Mouse (Mus musculus) lung, postnatal 25 days (tissue): ENCODE results near the gene Sncb.
"Not testable (repeated sequence)": the region's sequence is repeated elsewhere in the genome, so short reads cannot be mapped to it uniquely, and the experiment has no call there.

ENCODE experiments used
- DNase-seq: peaks from one replicate; pipeline ENCODE4 v3.0.0; 2022; ENCODE audit warnings: low spot score

Sncb gene

DNA sequence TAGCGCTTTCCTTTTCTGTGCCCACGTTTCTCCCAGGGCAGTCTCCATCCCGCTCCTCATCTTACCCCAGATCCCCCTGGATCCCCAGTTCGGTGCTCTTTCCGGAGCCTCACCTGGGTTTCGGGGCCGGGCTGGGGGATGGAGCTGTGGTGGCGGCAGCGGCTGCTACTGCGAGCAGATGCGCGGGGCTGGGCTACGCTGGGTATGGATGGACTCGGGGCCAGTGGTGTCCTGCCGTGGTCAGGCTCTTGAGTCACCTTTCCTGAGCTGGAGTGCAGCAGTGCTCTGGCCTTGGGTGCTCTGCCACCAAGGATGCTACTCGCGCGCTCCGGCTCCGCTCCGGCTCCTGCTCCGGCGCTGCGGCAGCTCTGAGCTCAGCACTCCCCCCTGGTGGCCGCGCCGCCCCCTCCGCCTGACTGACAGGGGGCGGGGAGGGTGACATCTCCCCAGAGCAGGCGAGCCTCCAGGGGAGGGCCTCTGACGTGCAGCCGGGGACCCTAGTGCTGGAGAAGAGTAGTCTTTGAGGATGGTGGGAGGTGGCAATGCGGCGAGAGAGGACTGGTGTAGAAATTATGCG lies at the start of gene Sncb:
Sncb (minus strand) TSS at position 404 of the 577 bp plus-strand sequence.
- no peak for DNase-seq

DNA sequence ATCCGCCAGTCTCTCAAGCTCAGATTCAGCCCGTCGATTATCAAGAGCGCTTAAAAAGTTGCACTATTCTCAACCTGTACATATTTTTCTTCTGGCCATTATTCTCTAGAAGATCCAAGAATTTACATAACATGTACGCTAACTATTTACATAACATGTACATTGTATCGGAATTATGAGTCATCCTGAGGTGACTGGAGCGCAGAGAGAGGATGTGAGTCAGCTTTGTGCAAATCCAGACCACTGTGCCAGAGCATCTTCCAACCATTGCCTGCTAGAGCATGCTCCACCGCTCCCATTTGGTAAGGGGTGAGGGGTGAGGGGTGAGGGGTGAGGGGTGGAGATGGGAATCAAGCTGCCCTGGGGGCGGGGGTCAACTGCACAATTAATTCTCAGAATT lies 47.0 kb upstream of the Sncb start:
- DNase-seq: no peak

DNA sequence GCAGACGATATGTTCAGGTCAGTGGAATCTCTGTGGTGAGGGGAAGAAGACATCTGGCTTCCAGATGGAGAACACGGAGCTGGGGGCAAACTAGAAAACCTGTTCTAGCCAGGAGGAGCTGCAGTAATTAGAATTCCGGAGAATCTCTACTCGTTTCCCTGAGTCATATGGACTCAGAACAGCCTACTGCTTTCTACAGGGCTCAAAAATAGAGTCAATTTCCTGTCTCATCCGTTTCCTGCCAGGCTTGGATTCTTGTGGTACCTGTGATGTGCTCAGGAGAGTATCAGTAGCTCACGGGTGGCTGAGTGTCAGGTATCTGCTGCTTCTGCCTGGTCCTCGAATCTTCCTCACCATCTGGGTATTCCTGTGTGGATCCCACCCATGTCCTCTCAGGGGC lies 45.1 kb upstream of the Sncb start:
- no peak for DNase-seq

DNA sequence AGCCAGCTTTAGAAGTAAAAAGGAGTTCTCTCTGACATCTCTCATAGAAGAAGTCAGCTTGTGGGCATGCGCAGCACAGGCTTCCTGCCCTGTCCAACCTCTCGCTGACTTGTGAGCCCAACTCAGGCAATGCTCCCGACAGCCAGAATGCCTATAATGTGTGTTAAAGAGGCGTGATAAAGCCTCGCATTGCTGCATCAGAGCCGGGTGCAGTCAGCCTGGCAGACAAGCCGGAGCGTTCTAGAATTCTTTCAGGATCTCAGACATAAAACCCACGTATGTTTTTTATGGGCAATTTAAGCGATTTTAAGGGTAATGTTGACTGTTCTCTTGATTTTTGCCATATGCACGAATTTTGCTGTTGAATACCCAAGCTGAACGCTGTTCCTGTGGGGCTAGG lies 41.7 kb upstream of the Sncb start:
- no peak for DNase-seq

DNA sequence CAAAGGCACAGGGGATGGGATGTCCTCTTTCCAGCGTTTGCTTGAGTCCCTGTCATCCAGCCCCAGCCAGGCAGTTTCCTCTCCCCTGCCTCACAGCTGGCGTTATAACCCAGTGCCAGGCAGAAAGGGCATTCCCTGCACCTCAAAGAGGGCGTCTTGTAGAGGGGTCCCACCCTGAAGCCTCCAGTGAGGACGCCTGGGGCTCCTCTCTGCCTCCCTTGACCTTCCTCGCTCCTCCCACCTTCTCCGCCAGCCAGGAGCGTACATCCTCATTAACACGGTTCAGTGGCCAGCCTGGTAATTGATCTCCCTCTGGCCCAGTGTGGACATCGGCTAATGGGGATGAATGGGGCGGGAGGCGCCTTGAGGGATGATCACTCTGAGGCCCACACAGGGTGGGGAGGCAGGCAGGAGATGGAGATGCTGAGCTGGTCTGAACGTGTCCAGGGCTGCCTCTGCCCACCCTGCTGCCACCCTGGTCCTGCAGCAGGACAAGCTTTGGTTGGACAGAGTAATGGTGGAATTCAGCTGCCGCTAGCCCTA lies 40.1 kb upstream of the Sncb start:
- DNase-seq: no peak

DNA sequence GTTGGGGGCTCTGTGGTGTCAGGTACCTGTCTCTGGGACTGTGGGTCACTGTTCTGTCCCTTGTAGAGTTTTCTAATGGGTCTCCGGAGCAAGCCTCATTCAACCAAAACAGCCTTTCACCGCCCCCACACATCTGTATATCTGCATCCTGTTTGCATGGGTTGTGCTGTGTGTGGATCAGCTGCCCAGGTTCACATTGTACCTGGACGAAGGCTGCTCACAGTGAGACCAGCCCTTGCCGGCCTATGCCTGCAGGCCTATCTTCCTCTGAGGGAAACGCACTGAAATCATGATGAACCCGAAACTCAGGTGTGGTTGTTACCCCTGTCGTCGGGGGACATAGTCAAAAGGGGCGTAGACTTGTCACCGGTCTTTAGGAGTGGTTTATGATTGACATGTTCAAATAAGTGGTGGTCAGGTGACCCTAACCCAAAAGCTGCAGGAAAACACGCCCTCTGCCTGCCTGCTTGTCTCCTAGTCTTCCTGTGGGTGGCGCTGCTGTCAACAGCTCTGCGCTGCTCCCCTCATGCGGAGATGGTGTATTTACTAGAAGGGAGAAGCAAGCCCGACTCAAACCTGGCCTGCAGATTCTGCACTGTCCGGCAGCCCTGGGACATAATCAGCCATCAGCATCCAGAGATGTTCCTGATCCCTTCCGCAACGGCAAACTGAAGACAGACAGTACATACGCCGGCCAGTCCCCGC lies 38.9 kb upstream of the Sncb start:
- no peak for DNase-seq

DNA sequence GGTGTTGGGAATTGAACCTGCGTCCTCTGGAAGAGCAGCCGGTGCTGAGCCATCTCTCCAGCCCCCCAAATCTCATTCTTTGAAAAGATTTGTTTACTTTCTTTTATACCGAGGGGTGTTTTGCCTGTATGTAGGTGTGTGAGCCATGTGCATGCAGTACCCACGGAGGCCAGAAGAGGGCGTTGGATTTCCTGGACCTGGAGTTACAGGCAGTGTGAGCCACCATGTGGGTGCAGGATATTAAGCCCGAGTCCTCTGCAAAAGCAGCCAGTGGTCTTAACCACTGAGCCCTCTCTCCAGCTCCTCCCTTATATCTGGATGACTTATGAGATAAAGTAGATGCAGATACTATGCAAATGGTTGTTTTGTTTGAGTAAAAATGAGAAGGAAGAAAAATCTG lies 36.6 kb upstream of the Sncb start:
- no peak for DNase-seq

DNA sequence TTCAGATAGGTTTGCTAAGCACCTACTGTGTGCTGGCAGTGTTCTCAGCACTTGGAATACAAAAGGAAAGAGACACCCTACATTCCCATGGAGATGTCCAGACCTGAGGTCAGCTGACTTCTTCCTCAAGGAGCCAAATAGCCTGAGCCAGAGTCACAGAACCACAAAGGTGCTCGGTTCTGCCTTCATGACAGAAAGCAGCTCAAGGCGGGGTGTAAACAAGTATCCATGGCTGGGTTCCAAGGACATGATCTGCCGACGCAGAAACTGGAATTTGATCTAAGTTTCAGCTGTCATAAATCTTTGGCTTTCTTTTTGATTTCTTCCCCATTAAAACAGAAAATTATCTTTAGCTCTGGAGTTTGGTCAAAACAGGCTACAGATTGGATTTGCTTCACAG lies 33.8 kb upstream of the Sncb start:
- no peak for DNase-seq

DNA sequence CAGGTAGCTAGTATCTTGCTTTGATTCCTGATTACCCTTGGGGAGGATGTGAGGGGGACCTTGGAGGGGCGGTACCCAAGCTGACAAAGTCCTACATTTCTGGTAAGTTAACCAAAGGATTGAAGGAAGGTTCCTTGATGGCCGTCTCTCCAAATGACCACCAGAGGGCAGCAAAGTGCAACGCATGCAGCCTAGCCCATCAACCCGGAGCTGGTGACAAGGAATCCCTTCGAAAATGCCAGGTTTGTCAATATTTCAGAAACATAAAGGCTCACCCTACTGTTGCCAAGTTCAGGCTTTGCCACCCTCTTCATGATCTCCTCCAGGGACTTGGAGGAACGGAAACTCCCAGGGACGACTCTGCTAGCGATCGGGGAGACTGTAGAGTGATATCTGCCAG lies 33.3 kb upstream of the Sncb start:
- peak; percentile 66 for DNase-seq

DNA sequence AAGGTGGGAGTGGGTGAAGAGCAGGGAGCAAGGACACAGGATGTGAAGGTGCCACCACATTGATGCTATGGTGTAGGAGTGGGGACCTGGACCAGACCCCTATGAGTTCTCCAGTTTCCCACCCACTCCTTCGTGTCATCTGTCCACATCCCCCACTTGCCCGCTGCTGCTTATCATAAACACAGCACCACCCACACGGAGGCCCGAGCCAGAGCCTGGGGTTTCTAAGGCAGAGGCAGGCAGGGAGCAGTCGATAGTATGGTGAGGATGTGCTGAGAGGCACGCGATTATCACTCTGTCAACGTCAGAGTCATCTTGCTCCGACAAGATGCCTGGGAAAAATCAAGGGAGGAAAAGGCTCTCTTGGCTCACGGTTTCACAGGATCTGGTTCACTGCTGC lies 32.3 kb upstream of the Sncb start:
- DNase-seq: no peak

DNA sequence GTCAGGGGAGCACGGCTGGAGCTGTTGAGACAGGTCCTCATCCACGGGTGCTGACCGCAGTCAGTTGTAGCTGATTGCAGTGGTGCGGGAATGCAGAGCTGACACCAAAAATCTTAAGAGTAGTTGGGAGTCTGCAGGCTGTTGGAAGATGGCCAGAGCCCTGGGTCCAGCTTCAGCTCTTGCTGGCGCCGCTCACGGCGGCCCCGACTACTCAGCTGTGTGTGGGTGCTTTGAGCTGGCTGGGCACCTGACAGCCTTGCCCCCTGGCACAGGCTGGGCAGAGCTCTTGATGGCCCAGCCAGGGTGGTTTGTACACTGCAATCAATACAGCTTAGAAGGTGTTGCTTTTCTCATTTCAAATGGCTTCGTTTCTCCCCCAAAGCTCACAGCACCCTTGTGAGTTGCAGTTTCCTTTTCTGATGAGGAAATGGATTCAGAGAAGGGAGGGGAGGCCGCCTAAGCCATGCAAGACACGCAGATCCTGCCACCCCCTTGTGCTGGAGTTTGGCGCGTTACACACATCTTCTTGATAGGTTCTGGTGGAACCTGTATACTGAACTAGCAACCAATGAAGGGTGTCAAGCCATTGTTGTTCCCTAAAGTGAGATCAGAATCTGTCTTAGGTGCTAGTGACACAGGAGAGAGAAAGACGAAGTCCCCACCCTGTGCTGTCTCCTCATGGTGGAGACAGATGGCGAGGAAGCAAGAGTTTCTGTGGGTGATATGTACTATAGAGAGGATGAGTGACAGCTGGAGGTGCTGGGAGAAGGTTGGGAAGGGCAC lies 31.7 kb upstream of the Sncb start:
- DNase-seq: no peak

DNA sequence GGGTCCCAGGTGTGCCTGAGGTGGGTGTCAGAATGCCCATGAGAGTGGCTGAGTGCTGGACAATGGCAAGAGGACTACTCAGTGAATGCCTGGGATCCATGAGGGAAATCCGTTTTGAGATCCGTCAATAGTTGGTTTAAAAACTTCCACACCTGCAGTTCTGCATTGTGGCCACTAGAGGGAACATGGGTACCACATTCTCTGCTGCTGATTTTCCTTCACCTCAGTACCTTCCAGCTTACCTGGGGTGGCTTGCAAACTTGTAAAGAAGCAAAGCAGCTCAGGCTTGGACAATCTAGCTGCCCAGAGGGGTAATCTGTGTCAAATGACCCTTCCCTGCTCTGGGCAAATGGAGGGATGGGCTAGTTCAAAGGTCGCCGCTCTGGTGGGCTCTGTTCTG lies 31.0 kb upstream of the Sncb start:
- peak; percentile 37 for DNase-seq

DNA sequence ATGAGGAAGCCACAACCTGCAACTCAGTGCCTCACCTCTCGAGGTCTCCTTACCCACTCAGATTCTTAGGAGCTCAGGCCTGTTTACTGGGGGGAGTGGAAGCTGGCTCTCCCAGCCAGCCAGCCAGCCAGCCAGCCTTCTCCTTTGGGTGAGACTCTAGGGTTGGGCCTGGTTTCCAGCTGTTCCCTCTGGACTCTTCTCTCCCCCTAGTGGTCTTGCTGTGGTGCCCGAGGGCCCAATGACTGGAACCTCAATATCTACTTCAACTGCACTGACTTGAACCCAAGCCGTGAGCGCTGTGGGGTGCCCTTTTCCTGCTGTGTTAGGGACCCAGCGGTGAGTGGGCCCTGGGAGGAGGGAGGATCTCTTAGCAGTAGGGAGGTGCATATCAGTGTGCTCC lies 28.4 kb upstream of the Sncb start:
- DNase-seq: no peak

DNA sequence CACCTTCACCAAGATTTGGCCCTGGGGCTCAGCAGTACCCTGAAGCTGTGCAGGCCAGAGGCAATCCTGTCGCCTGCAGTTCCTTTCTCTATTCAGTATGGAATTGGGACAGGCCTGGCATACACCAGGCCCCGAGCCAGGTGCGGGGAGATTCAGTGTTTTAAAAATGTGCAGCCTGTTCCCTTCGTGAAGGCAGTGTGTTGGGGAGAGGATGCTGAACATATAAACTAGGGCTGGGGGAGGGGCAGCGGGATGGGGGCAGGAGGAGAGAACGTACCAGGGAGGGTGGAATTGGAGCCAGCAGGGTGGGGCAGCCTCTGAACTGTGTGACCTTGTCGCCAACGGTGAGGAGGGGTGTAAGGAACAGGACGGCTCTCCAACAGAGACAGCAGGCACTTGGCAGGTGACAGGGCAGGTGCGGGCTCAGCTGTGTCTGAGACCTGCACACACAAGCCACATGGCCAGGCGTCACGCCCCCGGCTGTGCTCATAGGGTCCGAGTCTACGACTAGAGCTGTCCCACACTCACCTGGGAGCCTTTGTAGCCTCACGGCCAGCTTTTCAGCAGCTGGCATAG lies 27.7 kb upstream of the Sncb start:
- no peak for DNase-seq

DNA sequence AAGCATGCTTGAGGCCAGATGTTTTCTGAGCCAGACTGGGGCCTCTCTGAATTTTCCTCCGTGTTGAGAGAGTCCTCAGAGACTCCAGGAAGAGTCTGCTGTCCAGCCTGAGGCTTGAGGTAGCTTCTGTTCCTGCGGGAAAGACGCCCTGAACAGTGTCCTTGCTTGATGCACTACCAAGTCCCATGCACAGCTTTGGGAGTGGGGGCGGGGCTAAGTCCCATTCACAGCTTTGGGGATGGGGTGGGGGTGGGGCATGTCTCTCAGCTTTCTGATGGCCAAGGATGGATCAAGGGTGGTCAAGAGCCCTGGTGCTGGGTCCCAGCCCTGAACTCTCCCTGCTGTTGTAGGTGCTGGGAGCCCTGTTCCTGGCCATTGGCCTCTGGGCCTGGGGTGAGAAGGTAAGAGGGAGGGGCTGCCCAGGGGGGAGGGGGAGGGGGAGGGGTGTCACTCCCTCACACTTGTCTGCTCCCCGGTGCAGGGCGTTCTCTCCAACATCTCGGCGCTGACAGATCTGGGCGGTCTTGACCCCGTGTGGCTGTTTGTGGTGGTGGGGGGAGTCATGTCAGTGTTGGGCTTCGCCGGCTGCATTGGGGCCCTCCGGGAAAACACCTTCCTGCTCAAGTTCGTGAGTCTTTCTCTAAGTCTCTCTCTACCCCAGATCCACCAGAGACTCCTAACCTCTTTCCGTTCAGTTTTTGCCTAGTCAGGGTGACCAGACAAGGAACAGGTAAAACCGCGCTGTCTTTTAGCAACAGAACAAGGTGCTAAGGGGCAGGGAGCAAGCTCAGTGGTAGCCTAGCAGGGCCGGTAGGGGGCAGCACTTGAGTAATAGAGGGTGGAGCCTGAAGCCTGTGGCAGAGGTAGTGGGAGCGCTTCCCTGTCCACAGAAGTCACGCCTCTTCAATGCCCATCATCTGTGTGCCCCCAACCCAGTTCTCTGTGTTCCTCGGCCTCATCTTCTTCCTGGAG lies 26.1 kb upstream of the Sncb start:
- DNase-seq: no peak

DNA sequence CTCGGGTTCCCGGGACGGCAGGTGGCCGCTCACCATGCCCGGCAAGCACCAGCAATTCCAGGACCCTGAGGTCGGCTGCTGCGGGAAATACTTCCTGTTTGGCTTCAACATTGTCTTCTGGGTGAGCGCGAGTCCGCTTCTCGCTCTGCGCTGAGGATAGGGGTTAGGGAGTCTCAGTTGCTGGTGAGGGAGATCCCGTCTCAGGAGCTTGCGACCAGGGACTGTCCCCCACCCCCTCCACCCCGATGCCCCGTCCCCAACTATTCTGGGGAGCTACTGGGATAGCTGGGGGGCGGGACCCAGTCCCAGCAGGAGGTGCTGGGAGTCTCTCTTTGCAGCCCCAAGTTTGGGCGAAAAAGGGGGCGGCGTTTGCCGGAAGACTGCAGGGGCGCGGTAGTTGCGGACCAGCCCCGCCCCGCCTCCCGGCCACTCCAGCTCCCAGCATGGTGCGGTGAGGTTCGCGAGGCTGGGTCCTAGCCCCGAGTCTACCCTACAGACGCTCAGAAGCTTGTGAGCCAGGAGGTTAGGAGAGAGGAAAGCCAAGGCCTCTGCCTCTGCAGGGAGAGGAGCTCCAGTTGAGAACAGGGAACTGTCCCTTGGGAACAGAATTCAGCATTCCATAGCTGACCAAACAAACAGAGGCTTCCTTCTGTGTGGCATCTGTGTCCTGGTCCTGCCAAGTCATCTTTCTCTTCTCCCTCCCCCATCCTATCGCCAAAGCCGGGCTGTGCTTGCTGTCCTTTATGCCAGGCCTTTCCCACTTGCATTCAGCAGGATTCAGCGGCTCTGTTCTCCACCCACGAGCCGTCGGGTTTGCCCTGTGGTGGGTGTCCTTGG lies 23.4 kb upstream of the Sncb start:
- DNase-seq: peak; percentile 34

DNA sequence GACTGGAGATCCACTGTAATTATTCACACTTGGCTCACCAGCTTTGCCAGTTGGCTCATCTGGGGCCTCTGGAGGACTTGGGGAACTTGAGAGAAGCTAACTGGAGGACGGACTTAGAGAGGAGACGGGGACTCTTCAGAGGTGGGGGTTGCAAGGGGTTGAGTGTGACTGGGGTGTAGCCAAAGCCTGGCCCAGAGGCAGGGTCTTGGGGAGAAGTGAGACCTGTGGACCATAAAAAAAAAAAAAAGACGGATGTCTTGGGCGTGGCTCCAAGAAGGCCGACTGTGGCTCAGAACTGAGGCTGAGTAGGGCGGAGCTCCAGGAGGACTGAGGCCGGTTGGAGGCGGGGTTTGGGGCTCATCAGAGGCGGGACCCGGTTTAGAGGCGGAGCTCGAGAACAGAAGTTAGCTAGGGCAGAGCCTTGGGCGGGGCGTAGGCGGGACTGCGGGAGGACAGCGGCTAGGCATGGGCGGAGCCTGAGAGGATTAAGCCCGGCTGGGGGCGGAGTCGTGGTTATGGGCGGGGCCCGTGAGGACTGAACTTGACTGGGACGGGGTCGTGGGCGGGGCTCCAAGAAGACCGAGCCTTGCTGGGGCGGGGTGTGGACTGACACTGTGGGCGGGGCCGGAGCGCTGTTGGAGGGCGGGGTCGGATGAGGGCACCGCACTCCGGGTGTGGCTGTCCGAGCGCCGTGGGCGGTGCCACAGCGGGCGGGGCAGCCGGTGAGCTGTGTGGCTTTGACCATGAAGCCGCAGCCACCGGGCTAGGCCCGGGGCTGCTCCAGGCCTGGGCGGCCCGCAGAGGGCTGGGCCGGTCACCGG lies 22.6 kb upstream of the Sncb start, which contains the start of gene Tspan17:
Tspan17 (plus strand) TSS at position 638 of the 821 bp plus-strand sequence.
- peak; percentile 97 for DNase-seq

DNA sequence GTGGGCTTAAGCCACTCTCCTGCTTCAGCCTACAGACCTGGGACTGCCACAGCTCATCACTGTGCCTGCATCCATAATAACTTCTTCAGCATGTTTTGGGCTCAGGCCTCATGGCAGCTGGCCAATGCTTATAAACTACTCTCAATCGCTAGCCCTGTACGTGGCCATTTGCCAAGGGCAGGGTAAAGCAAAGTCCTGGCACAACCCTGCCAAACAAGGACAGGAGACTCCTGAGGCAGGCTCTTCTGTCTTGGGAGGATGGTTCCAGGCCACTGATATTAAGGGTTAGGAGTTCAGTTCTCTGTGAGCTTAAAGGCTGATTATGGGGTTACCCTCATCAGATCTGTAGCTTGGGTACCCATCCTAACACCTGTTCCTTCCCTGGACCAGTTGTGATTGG lies 21.2 kb upstream of the Sncb start:
- DNase-seq: not testable (repeated sequence)

DNA sequence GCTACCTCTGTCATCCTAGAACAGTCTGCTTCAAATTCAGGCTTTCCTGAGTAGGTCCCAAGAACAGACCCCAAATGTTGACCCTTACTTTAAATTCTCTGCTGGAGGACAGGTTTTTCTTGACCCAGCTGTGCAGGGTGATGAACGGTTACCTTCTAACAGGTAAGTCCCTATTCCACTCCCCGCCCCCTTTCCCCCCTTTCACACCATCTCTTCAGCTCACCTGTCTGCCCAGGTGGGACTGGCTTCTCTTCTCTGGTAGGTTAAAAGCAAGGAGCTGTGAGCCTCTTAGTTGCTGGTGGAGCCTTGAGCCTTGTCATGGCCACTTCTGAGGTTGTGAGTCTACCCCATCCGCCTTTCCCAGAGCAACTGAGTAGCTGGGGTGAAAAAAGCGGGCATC lies 17.3 kb upstream of the Sncb start, which contains the start of gene Eif4e1b:
Eif4e1b (plus strand) TSS at position 301 of the 400 bp plus-strand sequence.
- no peak for DNase-seq

DNA sequence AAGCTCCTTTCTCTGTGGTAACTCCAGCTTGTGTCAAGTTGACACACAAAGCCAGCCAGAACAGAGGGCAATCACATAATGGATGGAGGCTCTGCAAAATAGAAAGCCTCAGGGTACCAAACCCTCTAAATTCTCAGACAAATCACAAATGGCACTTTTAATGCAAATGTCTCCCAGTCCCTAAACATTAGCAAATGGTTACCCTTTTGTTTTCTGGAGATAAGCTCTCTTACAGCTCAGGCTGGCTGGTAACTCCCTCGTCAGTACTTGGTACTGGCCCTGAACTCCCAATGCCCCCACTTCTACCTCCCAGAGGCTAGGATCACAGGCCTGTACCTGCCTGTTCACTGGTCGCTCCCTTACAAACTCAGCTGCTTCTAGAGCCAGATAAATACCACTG lies 16.8 kb upstream of the Sncb start:
- DNase-seq: no peak
